ENCODE assay signal across 9 mouse cellular contexts in the genomic region with DNA sequence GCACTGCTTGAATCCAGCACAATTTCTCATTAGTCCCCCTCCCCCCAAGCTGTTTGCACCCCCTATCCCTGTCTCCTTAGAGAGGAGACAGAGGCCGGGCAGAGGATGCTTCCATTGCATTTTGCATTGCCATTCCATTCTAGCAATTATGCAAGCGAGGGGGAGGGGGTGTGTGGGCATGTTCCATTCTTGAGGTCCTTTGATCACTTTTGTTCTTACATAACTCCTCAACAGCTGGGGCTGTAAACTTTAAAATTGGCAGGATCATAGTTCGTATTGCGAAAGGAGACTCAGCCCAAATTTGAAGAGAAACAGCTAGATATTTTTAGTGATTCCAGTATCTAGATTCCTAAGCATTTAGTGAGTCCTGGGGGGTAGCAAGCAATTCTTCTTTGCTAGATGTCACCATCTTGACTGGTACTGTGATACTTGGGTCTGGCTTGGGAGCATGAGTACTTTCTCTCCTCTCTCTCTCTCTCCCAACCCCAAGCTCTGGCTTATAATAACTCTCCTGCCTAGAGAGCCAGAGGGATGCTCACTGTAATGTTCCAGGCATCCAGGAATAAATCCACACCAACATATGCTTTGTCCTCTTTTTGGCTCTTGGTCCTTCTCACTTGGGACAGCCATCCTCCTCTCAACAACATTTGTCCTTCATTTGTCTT.
DNase-seq lines count a peak whose midpoint lies in the region; ATAC-seq and TF ChIP-seq lines count a peak whose summit lies in the region.
"Had no signal": no experiment of that assay in that cellular context is flagged by ENCODE, and none has a peak within 500 bp of the region (broad histone marks: within the 10 kb centered on the region; RNA-seq: fewer than 3 reads in every experiment).

No protein-coding gene starts in this region.

- intact Hi-C loops in heart, adult 2 months (cut with DNase I), result no loop called here

- no peaks in the 10 kb centered on the region; the same call in 1 of the 2 replicates for H3K4me1 ChIP-seq in heart, adult 2 months (ENCODE audit: control insufficient read depth, insufficient read depth, low read length)
- no peaks in the 10 kb centered on the region for H3K4me1 ChIP-seq in heart, embryonic 12.5 days (replicated peaks)
- H3K4me1 ChIP-seq in lung, postnatal 0 days (ENCODE audit: insufficient read depth, low read depth, low read length), result no peaks in the 10 kb centered on the region
- no peaks in the 10 kb centered on the region for H3K4me1 ChIP-seq in midbrain, embryonic 15.5 days
- H3K4me1 ChIP-seq: forebrain, embryonic 10.5 days had no signal

- no peak for TF ChIP-seq EP300 in heart, adult 2 months (IDR thresholded peaks at IDR 0.05; ENCODE audit: insufficient read depth, low read depth, low read length)
- peak; percentile 89 for TF ChIP-seq EP300 in lung, postnatal 0 days (IDR thresholded peaks at IDR 0.05)

- no peaks in the 10 kb centered on the region for H3K36me3 ChIP-seq in heart, adult 2 months (ENCODE audit: control insufficient read depth, insufficient read depth, low read length)
- H3K36me3 ChIP-seq in heart, embryonic 12.5 days, result no peaks in the 10 kb centered on the region
- H3K36me3 ChIP-seq in lung, postnatal 0 days (ENCODE audit: insufficient read depth, low read length), result no peaks in the 10 kb centered on the region
- H3K36me3 ChIP-seq in midbrain, embryonic 15.5 days (replicated peaks), result no peaks in the 10 kb centered on the region
- H3K36me3 ChIP-seq: forebrain, embryonic 10.5 days had no signal

- 78% methylated on average over 4 of the region's 4 CpGs for WGBS in heart, adult 2 months
- 70% methylated on average over 4 of the region's 4 CpGs for WGBS in heart, embryonic 12.5 days
- WGBS in lung, postnatal 0 days, result 36% methylated on average over 4 of the region's 4 CpGs
- WGBS in midbrain, embryonic 15.5 days, result 75% methylated on average over 4 of the region's 4 CpGs

- no peak overlapping the region for H3K9ac ChIP-seq in heart, adult 2 months (ENCODE audit: low read depth, low read length)
- H3K9ac ChIP-seq in heart, embryonic 12.5 days, result no peak overlapping the region
- no peak overlapping the region for H3K9ac ChIP-seq in lung, postnatal 0 days (replicated peaks; ENCODE audit: low read depth)
- no peak overlapping the region for H3K9ac ChIP-seq in midbrain, embryonic 15.5 days

- DNase-seq in heart, adult 2 months, result peak; percentile 22 to 25
- DNase-seq in 3T3-L1 (ENCODE audit: low read depth, low spot score), result peak; percentile 58
- DNase-seq in adrenal gland, postnatal 25 days, result peak; percentile 5
- peak; percentile 91 for DNase-seq in lung, postnatal 0 days (ENCODE audit: low spot score)
- no peak for DNase-seq in spleen, postnatal 36 days (ENCODE audit: low spot score in 2 of 2)
- no peak for DNase-seq in spleen, adult 12 weeks (ENCODE audit: low spot score)

- no peak overlapping the region for H3K27ac ChIP-seq in heart, adult 2 months
- H3K27ac ChIP-seq in heart, embryonic 12.5 days (ENCODE audit: poor library complexity, severe bottlenecking), result no peak overlapping the region
- H3K27ac ChIP-seq in lung, postnatal 0 days (ENCODE audit: low read length), result no peak overlapping the region
- no peak overlapping the region for H3K27ac ChIP-seq in midbrain, embryonic 15.5 days
- H3K27ac ChIP-seq: forebrain, embryonic 10.5 days had no signal

- TF ChIP-seq POLR2A in heart, adult 2 months (IDR thresholded peaks at IDR 0.05; ENCODE audit: insufficient read depth, low read depth, low read length), result no peak

- H3K79me2 ChIP-seq in heart, adult 2 months (replicated peaks; ENCODE audit: control insufficient read depth, insufficient read depth, low read length), result no peaks in the 10 kb centered on the region

- H3K4me3 ChIP-seq in heart, adult 2 months, result no peak overlapping the region
- H3K4me3 ChIP-seq in heart, embryonic 12.5 days, result no peak overlapping the region
- H3K4me3 ChIP-seq in lung, postnatal 0 days (ENCODE audit: low read depth, low read length), result no peak overlapping the region
- H3K4me3 ChIP-seq in midbrain, embryonic 15.5 days, result no peak overlapping the region
- H3K4me3 ChIP-seq: forebrain, embryonic 10.5 days had no signal

- no peak for ATAC-seq in heart, embryonic 12.5 days (ENCODE audit: insufficient number of reproducible peaks, low FRiP score)
- ATAC-seq in lung, postnatal 0 days, result peak; percentile 85
- ATAC-seq in midbrain, embryonic 15.5 days (replicated peaks), result no peak

- H3K4me2 ChIP-seq in heart, embryonic 12.5 days, result no peak overlapping the region
- H3K4me2 ChIP-seq in lung, postnatal 0 days (replicated peaks; ENCODE audit: low read depth, low read length), result no peak overlapping the region
- no peak overlapping the region for H3K4me2 ChIP-seq in midbrain, embryonic 15.5 days

- no peak for TF ChIP-seq CTCF in heart, adult 2 months (IDR thresholded peaks at IDR 0.05)
- TF ChIP-seq CTCF in lung, postnatal 0 days (IDR thresholded peaks at IDR 0.05), result no peak

- H3K27me3 ChIP-seq in heart, adult 2 months (ENCODE audit: control insufficient read depth, insufficient read depth, low read length), result no peaks in the 10 kb centered on the region
- H3K27me3 ChIP-seq in heart, embryonic 12.5 days (replicated peaks), result no peaks in the 10 kb centered on the region
- no peaks in the 10 kb centered on the region for H3K27me3 ChIP-seq in lung, postnatal 0 days (replicated peaks; ENCODE audit: insufficient read depth, low read length)
- no peaks in the 10 kb centered on the region for H3K27me3 ChIP-seq in midbrain, embryonic 15.5 days (replicated peaks)

- H3K9me3 ChIP-seq in heart, embryonic 12.5 days (replicated peaks), result 0 out of 2 replicates have a peak, but pooled peaks cover 5% of the 10 kb centered on the region
- H3K9me3 ChIP-seq in lung, postnatal 0 days (ENCODE audit: low read length), result no peaks in the 10 kb centered on the region
- H3K9me3 ChIP-seq in midbrain, embryonic 15.5 days, result no peaks in the 10 kb centered on the region

Comparison
In these comparisons a context has a peak if more than half of its experiments do, and no peak if none do; other contexts are left out.
1. DNase-seq: peak in heart, adult 2 months (2 of 2), 3T3-L1 (single experiment), adrenal gland, postnatal 25 days (single experiment) and lung, postnatal 0 days (single experiment); none in spleen, postnatal 36 days (0 of 2) and spleen, adult 12 weeks (single experiment).